Mouse (Mus musculus): ENCODE data around the gene Cdk5.

DNA sequence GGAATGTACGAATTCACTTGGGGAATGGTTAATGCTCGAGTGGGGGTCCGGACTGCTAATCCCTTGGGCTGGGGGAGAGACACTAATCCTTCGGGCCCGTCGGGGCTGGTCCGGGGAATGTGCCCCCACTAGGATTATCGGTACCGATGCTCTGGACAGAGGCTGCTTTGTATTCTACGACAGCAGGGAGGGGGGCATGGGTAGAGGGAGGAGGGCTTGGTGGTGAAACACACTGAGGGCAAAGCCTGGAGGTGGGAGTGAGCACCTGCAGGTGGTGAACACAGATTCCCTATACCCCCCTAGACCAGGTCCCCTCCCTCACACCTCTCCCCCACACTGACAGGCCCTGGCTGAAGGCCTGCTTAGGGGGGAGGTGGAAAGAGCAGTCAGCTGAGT is 2.7 kb upstream of the Cdk5 start:
- TF ChIP-seq POLR2A (IDR thresholded peaks at IDR 0.05; ENCODE audit: borderline replicate concordance, extremely low read depth, insufficient read depth, insufficient read length, poor library complexity, severe bottlenecking) (no peak), CTCF (IDR thresholded peaks at IDR 0.05; ENCODE audit: borderline replicate concordance, extremely low read depth, insufficient read depth, insufficient read length) (no peak)

Measured in brain, embryonic 14.5 days (tissue).